Mouse (Mus musculus) thymus, adult 2 months (tissue): ENCODE data around the gene Psmd4. TPM values are rescaled to one million over a fixed set of nuclear protein-coding genes. Genes with fewer than 3 reads are reported as not detected.

Experiments used
- DNase-seq: peaks from one replicate; pipeline ENCODE4 v3.0.0; 2021
- H3K27ac ChIP-seq: fragments of 200-500 bp; 2 replicates; pipeline ENCODE4 v1.5.1; 2012; ENCODE audit warnings: low read length, control low read depth; ENCODE audit not compliant: control insufficient read depth, insufficient read depth
- H3K27me3 ChIP-seq: fragments of 200-500 bp; 2 replicates; pipeline ENCODE4 v1.6.1; 2012; ENCODE audit warnings: mild to moderate bottlenecking, low read length, moderate library complexity, mixed read lengths; ENCODE audit not compliant: control insufficient read depth, insufficient read depth
- H3K36me3 ChIP-seq: fragments of 200-500 bp; 2 replicates; pipeline ENCODE4 v1.6.1; 2012; ENCODE audit warnings: mild to moderate bottlenecking, low read length, moderate library complexity; ENCODE audit not compliant: control insufficient read depth, insufficient read depth
- H3K4me1 ChIP-seq: fragments of 200-500 bp; replicated peaks from 2 replicates; pipeline ENCODE4 v1.6.1; 2012; ENCODE audit warnings: low read length; ENCODE audit not compliant: control insufficient read depth, insufficient read depth
- H3K4me3 ChIP-seq: fragments of 200-500 bp; 2 replicates; pipeline ENCODE4 v1.5.1; 2012; ENCODE audit warnings: mild to moderate bottlenecking, low read length, control low read depth, moderate library complexity; ENCODE audit not compliant: control insufficient read depth, insufficient read depth
- CTCF ChIP-seq: fragments of 200-500 bp; IDR thresholded peaks from 2 replicates; pipeline ENCODE4 v1.5.1; 2012; ENCODE audit warnings: mild to moderate bottlenecking, control low read depth, low read length, moderate library complexity, borderline replicate concordance; ENCODE audit not compliant: control insufficient read depth, poor library complexity, insufficient read depth; ENCODE audit errors: extremely low read depth
- POLR2A ChIP-seq: fragments of 200-500 bp; IDR thresholded peaks from 2 replicates; pipeline ENCODE4 v1.6.1; 2012; ENCODE audit warnings: mild to moderate bottlenecking, low read length, control low read depth, moderate library complexity; ENCODE audit not compliant: control insufficient read depth, poor library complexity, insufficient read depth; ENCODE audit errors: extremely low read depth
- WGBS: fragments of 180-500 bp; shearing (Covaris S2); methylation state at CpG from one replicate; pipeline ENCODE4 v1.1.7; 2018; 5-methylcytosine and 5-hydroxymethylcytosine counted together
- polyA plus RNA-seq: library from polyadenylated mRNA; depleted of rRNA; stranded (reverse); fragments of >200 nt; gene quantifications from 2 replicates; pipeline ENCODE4 v1.2.3, GENCODE M21; 2012

The Psmd4 gene
- polyA plus RNA-seq, 1 experiment: 227 TPM

- H3K27ac ChIP-seq: no peak overlapping the region
- H3K27me3 ChIP-seq: no peaks in the 10 kb centered on the region
- TF ChIP-seq CTCF (no peak), POLR2A (no peak)
- H3K4me3 ChIP-seq: no peak overlapping the region
- H3K36me3 ChIP-seq: peaks cover 64% of the 10 kb centered on the region
- peaks cover 10% of the 10 kb centered on the region for H3K4me1 ChIP-seq
- WGBS: 95% methylated on average over 7 of the region's 7 CpGs
- DNase-seq: no peak
These were observed 32.0 kb downstream of the Psmd4 start for GRCm38 (mm10) chr3:95010396-95010795.

GRCm38 (mm10) chr3:95007706-95008105 is 34.7 kb downstream of the Psmd4 start:
- Histone ChIP-seq H3K36me3 (peaks cover 90% of the 10 kb centered on the region), H3K27ac (no peak overlapping the region), H3K27me3 (no peaks in the 10 kb centered on the region), H3K4me1 (no peaks in the 10 kb centered on the region), H3K4me3 (no peak overlapping the region)
- WGBS: 95% methylated on average over 9 of the region's 9 CpGs
- no peak for DNase-seq
- TF ChIP-seq CTCF (no peak), POLR2A (no peak)

- whole genome bisulfite sequencing: 97% methylated on average over 3 of the region's 3 CpGs
- TF ChIP-seq POLR2A (no peak), CTCF (no peak)
- Histone ChIP-seq H3K36me3 (peaks cover 90% of the 10 kb centered on the region), H3K4me3 (no peak overlapping the region), H3K27ac (no peak overlapping the region), H3K4me1 (no peaks in the 10 kb centered on the region), H3K27me3 (no peaks in the 10 kb centered on the region)
- no peak for DNase-seq
These were observed 36.8 kb downstream of the Psmd4 start for GRCm38 (mm10) chr3:95005651-95006050.

GRCm38 (mm10) chr3:95003273-95003672 is 39.1 kb downstream of the Psmd4 start:
- no peaks in the 10 kb centered on the region for H3K27me3 ChIP-seq
- DNase-seq: no peak
- peaks cover 86% of the 10 kb centered on the region for H3K36me3 ChIP-seq
- H3K4me3 ChIP-seq: no peak overlapping the region
- no peaks in the 10 kb centered on the region for H3K4me1 ChIP-seq
- no peak overlapping the region for H3K27ac ChIP-seq
- no peak for TF ChIP-seq CTCF
- no peak for TF ChIP-seq POLR2A

GRCm38 (mm10) chr3:95002569-95002968 is 39.8 kb downstream of the Psmd4 start:
- no peak for DNase-seq
- Histone ChIP-seq H3K27me3 (no peaks in the 10 kb centered on the region), H3K36me3 (peaks cover 86% of the 10 kb centered on the region), H3K4me3 (no peak overlapping the region), H3K4me1 (no peaks in the 10 kb centered on the region), H3K27ac (no peak overlapping the region)
- 94% methylated on average over 4 of the region's 4 CpGs for WGBS
- TF ChIP-seq CTCF (no peak), POLR2A (no peak)

- WGBS: 39% methylated on average over 2 of the region's 2 CpGs
- TF ChIP-seq POLR2A: no peak
- TF ChIP-seq CTCF: no peak
- Histone ChIP-seq H3K4me1 (peaks cover 4% of the 10 kb centered on the region), H3K27me3 (no peaks in the 10 kb centered on the region), H3K36me3 (peaks cover 70% of the 10 kb centered on the region), H3K27ac (no peak overlapping the region), H3K4me3 (no peak overlapping the region)
- peak; percentile 87 for DNase-seq
These were observed 45.5 kb downstream of the Psmd4 start for GRCm38 (mm10) chr3:94996946-94997345.

- DNase-seq: no peak
- H3K4me1 ChIP-seq: no peaks in the 10 kb centered on the region
- no peak overlapping the region for H3K27ac ChIP-seq
- H3K27me3 ChIP-seq: no peaks in the 10 kb centered on the region
- H3K4me3 ChIP-seq: no peak overlapping the region
- TF ChIP-seq CTCF (no peak), POLR2A (no peak)
- peaks cover 40% of the 10 kb centered on the region for H3K36me3 ChIP-seq
- WGBS: 93% methylated on average over 9 of the region's 9 CpGs
These were observed 53.2 kb downstream of the Psmd4 start for GRCm38 (mm10) chr3:94989159-94989761.

- no peak for DNase-seq
- Histone ChIP-seq H3K27ac (no peak overlapping the region), H3K4me1 (no peaks in the 10 kb centered on the region), H3K4me3 (no peak overlapping the region), H3K36me3 (peaks cover 43% of the 10 kb centered on the region), H3K27me3 (no peaks in the 10 kb centered on the region)
- TF ChIP-seq CTCF: no peak
- no peak for TF ChIP-seq POLR2A
These were observed 54.8 kb downstream of the Psmd4 start for GRCm38 (mm10) chr3:94987578-94987977.
